Mouse (Mus musculus): ENCODE results near the gene Timp2.
"Not testable (repeated sequence)": the region's sequence is repeated elsewhere in the genome, so short reads cannot be mapped to it uniquely, and the experiment has no call there.

- not testable (repeated sequence) for TF ChIP-seq CTCF (IDR thresholded peaks at IDR 0.05; ENCODE audit: low read depth, low read length); POLR2A (IDR thresholded peaks at IDR 0.05; ENCODE audit: insufficient read depth, low read length); EP300 (IDR thresholded peaks at IDR 0.05; ENCODE audit: insufficient read depth, low read depth, low read length)
These were observed 51.6 kb downstream of the Timp2 start for GRCm38 (mm10) chr11:118303959-118304358.
